Mouse (Mus musculus): ENCODE measurements at regions not wholly inside any gene's neighbourhood (a gene's known extent, or its start where the extent isn't known, plus 50 kb on each side); places are given as distances from the start of the nearest gene placed in this dataset.

- TF ChIP-seq EP300 (IDR thresholded peaks at IDR 0.05; ENCODE audit: insufficient read depth, low read depth, low read length) (no peak), POLR2A (IDR thresholded peaks at IDR 0.05; ENCODE audit: insufficient read depth, low read depth, low read length) (no peak)
These were observed 167.7 kb upstream of the Fggy start for GRCm38 (mm10) chr4:95389647-95390046.
